Comparison of ENCODE assay signal across 13 mouse cellular contexts in genomic region chr1:103471514-103471913, GRCm38 (mm10).
"Had no signal": no experiment of that assay in that cellular context is flagged by ENCODE, and none has a peak within 500 bp of the region (broad histone marks: within the 10 kb centered on the region; RNA-seq: fewer than 3 reads in every experiment).

No protein-coding gene starts in this region.

- DNase-seq: gastrocnemius, adult 2 months; gastrocnemius, postnatal 10 days; gastrocnemius, postnatal 25 days; heart, adult 2 months; heart, postnatal 10 days; heart, postnatal 4 days; kidney, adult 18-20 months; kidney, adult 8-10 months; kidney, postnatal 10 days; kidney, postnatal 25 days; kidney, postnatal 4 days; liver; liver, embryonic 13.5 days had no signal
